Mouse (Mus musculus): Measurements from ENCODE around the gene Exosc5. TPM values are rescaled to one million over a fixed set of nuclear protein-coding genes. Genes with fewer than 3 reads are reported as not detected.

The Exosc5 gene
- polyA plus RNA-seq, 1 experiment: 64.7 TPM

- H3K36me3 ChIP-seq (ENCODE audit: control insufficient read depth, insufficient read depth, low read length): peaks cover 4% of the 10 kb centered on the region; the same call in 1 of the 2 replicates
- H3K4me1 ChIP-seq (ENCODE audit: control insufficient read depth, insufficient read depth, insufficient read length, low read length): peaks cover 9% of the 10 kb centered on the region
- no peaks in the 10 kb centered on the region for H3K27me3 ChIP-seq (ENCODE audit: control insufficient read depth, insufficient read depth, low read length)
- H3K4me3 ChIP-seq (ENCODE audit: low read depth, low read length): no peak overlapping the region
- TF ChIP-seq POLR2A (IDR thresholded peaks at IDR 0.05; ENCODE audit: low read depth, low read length) (no peak), CTCF (IDR thresholded peaks at IDR 0.05; ENCODE audit: extremely low read depth, insufficient read length, insufficient replicate concordance, low read depth, low read length) (no peak)
- no peak overlapping the region for H3K27ac ChIP-seq (ENCODE audit: insufficient read depth, low read depth, low read length)
- 89% methylated on average over 5 of the region's 5 CpGs for WGBS
Observed at GRCm38 (mm10) chr7:25637099-25637498, 21.9 kb upstream of the Exosc5 start.

GRCm38 (mm10) chr7:25639754-25640153 is 19.2 kb upstream of the Exosc5 start:
- no peaks in the 10 kb centered on the region for H3K27me3 ChIP-seq (ENCODE audit: control insufficient read depth, insufficient read depth, low read length)
- TF ChIP-seq CTCF (IDR thresholded peaks at IDR 0.05; ENCODE audit: extremely low read depth, insufficient read length, insufficient replicate concordance, low read depth, low read length) (no peak), POLR2A (IDR thresholded peaks at IDR 0.05; ENCODE audit: low read depth, low read length) (no peak)
- H3K36me3 ChIP-seq (ENCODE audit: control insufficient read depth, insufficient read depth, low read length): peaks cover 4% of the 10 kb centered on the region; the same call in 1 of the 2 replicates
- WGBS: 98% methylated on average over 4 of the region's 4 CpGs
- H3K4me3 ChIP-seq (ENCODE audit: low read depth, low read length): no peak overlapping the region
- peaks cover 3% of the 10 kb centered on the region; the same call in 1 of the 2 replicates for H3K4me1 ChIP-seq (ENCODE audit: control insufficient read depth, insufficient read depth, insufficient read length, low read length)
- no peak overlapping the region for H3K27ac ChIP-seq (ENCODE audit: insufficient read depth, low read depth, low read length)

GRCm38 (mm10) chr7:25644136-25644535 is 14.8 kb upstream of the Exosc5 start:
- TF ChIP-seq CTCF (IDR thresholded peaks at IDR 0.05; ENCODE audit: extremely low read depth, insufficient read length, insufficient replicate concordance, low read depth, low read length): no peak
- TF ChIP-seq POLR2A (IDR thresholded peaks at IDR 0.05; ENCODE audit: low read depth, low read length): no peak
- WGBS: 73% methylated on average over 10 of the region's 10 CpGs
- Histone ChIP-seq H3K4me3 (ENCODE audit: low read depth, low read length) (no peak overlapping the region), H3K4me1 (ENCODE audit: control insufficient read depth, insufficient read depth, insufficient read length, low read length) (no peaks in the 10 kb centered on the region), H3K27ac (ENCODE audit: insufficient read depth, low read depth, low read length) (no peak overlapping the region), H3K27me3 (ENCODE audit: control insufficient read depth, insufficient read depth, low read length) (no peaks in the 10 kb centered on the region), H3K36me3 (ENCODE audit: control insufficient read depth, insufficient read depth, low read length) (peaks cover 5% of the 10 kb centered on the region; the same call in 1 of the 2 replicates)

GRCm38 (mm10) chr7:25644631-25645030 is 14.3 kb upstream of the Exosc5 start:
- Histone ChIP-seq H3K27me3 (ENCODE audit: control insufficient read depth, insufficient read depth, low read length) (no peaks in the 10 kb centered on the region), H3K4me1 (ENCODE audit: control insufficient read depth, insufficient read depth, insufficient read length, low read length) (no peaks in the 10 kb centered on the region), H3K4me3 (ENCODE audit: low read depth, low read length) (no peak overlapping the region), H3K36me3 (ENCODE audit: control insufficient read depth, insufficient read depth, low read length) (peaks cover 5% of the 10 kb centered on the region; the same call in 1 of the 2 replicates), H3K27ac (ENCODE audit: insufficient read depth, low read depth, low read length) (no peak overlapping the region)
- 83% methylated on average over 4 of the region's 4 CpGs for WGBS
- no peak for TF ChIP-seq CTCF (IDR thresholded peaks at IDR 0.05; ENCODE audit: extremely low read depth, insufficient read length, insufficient replicate concordance, low read depth, low read length)
- no peak for TF ChIP-seq POLR2A (IDR thresholded peaks at IDR 0.05; ENCODE audit: low read depth, low read length)

- Histone ChIP-seq H3K4me3 (ENCODE audit: low read depth, low read length) (no peak overlapping the region), H3K4me1 (ENCODE audit: control insufficient read depth, insufficient read depth, insufficient read length, low read length) (no peaks in the 10 kb centered on the region), H3K27ac (ENCODE audit: insufficient read depth, low read depth, low read length) (no peak overlapping the region), H3K36me3 (ENCODE audit: control insufficient read depth, insufficient read depth, low read length) (peaks cover 5% of the 10 kb centered on the region; the same call in 1 of the 2 replicates), H3K27me3 (ENCODE audit: control insufficient read depth, insufficient read depth, low read length) (no peaks in the 10 kb centered on the region)
- TF ChIP-seq CTCF (IDR thresholded peaks at IDR 0.05; ENCODE audit: extremely low read depth, insufficient read length, insufficient replicate concordance, low read depth, low read length) (no peak), POLR2A (IDR thresholded peaks at IDR 0.05; ENCODE audit: low read depth, low read length) (no peak)
- 67% methylated on average over 14 of the region's 14 CpGs for WGBS
Observed at GRCm38 (mm10) chr7:25645074-25645473, 13.9 kb upstream of the Exosc5 start.

- TF ChIP-seq POLR2A (IDR thresholded peaks at IDR 0.05; ENCODE audit: low read depth, low read length) (no peak), CTCF (IDR thresholded peaks at IDR 0.05; ENCODE audit: extremely low read depth, insufficient read length, insufficient replicate concordance, low read depth, low read length) (peak; percentile 28; the same call in 1 of the 2 replicates)
- no peaks in the 10 kb centered on the region; the same call in 1 of the 2 replicates for H3K4me1 ChIP-seq (ENCODE audit: control insufficient read depth, insufficient read depth, insufficient read length, low read length)
- 60% methylated on average over 5 of the region's 5 CpGs for WGBS
- H3K36me3 ChIP-seq (ENCODE audit: control insufficient read depth, insufficient read depth, low read length): 0 out of 2 replicates have a peak, but pooled peaks cover 2% of the 10 kb centered on the region
- no peak overlapping the region; the same call in 1 of the 2 replicates for H3K27ac ChIP-seq (ENCODE audit: insufficient read depth, low read depth, low read length)
- no peak overlapping the region for H3K4me3 ChIP-seq (ENCODE audit: low read depth, low read length)
- no peaks in the 10 kb centered on the region for H3K27me3 ChIP-seq (ENCODE audit: control insufficient read depth, insufficient read depth, low read length)
Observed at GRCm38 (mm10) chr7:25647574-25648123, 11.3 kb upstream of the Exosc5 start.

- Histone ChIP-seq H3K27me3 (ENCODE audit: control insufficient read depth, insufficient read depth, low read length) (no peaks in the 10 kb centered on the region), H3K27ac (ENCODE audit: insufficient read depth, low read depth, low read length) (no peak overlapping the region), H3K4me3 (ENCODE audit: low read depth, low read length) (no peak overlapping the region), H3K36me3 (ENCODE audit: control insufficient read depth, insufficient read depth, low read length) (0 out of 2 replicates have a peak, but pooled peaks cover 2% of the 10 kb centered on the region), H3K4me1 (ENCODE audit: control insufficient read depth, insufficient read depth, insufficient read length, low read length) (no peaks in the 10 kb centered on the region; the same call in 1 of the 2 replicates)
- no peak for TF ChIP-seq POLR2A (IDR thresholded peaks at IDR 0.05; ENCODE audit: low read depth, low read length)
- TF ChIP-seq CTCF (IDR thresholded peaks at IDR 0.05; ENCODE audit: extremely low read depth, insufficient read length, insufficient replicate concordance, low read depth, low read length): no peak
- WGBS: 75% methylated on average over 5 of the region's 5 CpGs
Observed at GRCm38 (mm10) chr7:25649839-25650238, 9.1 kb upstream of the Exosc5 start.
